13 mouse cellular contexts compared by ENCODE assay signal in genomic region chr16:55733751-55734150, GRCm38 (mm10).
A peak's percentile ranks its signal among the peaks of the same experiment; 100 is the strongest.
DNase-seq lines count a peak whose midpoint lies in the region; ATAC-seq and TF ChIP-seq lines count a peak whose summit lies in the region.
"Had no signal": no experiment of that assay in that cellular context is flagged by ENCODE, and none has a peak within 500 bp of the region (broad histone marks: within the 10 kb centered on the region; RNA-seq: fewer than 3 reads in every experiment).

No protein-coding gene starts in this region.

- no peak overlapping the region for H3K9ac ChIP-seq in embryonic facial prominence, embryonic 14.5 days (ENCODE audit: low read depth, low read length)
- H3K9ac ChIP-seq in midbrain, embryonic 14.5 days (replicated peaks; ENCODE audit: low read length), result no peak overlapping the region
- H3K9ac ChIP-seq: embryonic facial prominence, embryonic 13.5 days; heart, embryonic 13.5 days; limb, embryonic 13.5 days; stomach, embryonic 15.5 days had no signal

- no peaks in the 10 kb centered on the region for H3K79me3 ChIP-seq in C2C12 (ENCODE audit: low read depth)

- H3K79me2 ChIP-seq in C2C12 (ENCODE audit: control insufficient read depth, insufficient read depth), result no peaks in the 10 kb centered on the region

- H3K27ac ChIP-seq in embryonic facial prominence, embryonic 14.5 days (replicated peaks; ENCODE audit: low read depth, low read length), result no peak overlapping the region
- H3K27ac ChIP-seq in embryonic facial prominence, embryonic 10.5 days (replicated peaks), result no peak overlapping the region
- H3K27ac ChIP-seq in midbrain, embryonic 14.5 days (replicated peaks; ENCODE audit: low read depth, low read length), result no peak overlapping the region
- H3K27ac ChIP-seq: embryonic facial prominence, embryonic 13.5 days; heart, embryonic 13.5 days; limb, embryonic 13.5 days; stomach, embryonic 15.5 days had no signal

- no peak overlapping the region for H3K4me3 ChIP-seq in embryonic facial prominence, embryonic 14.5 days (ENCODE audit: low read depth, low read length)
- no peak overlapping the region for H3K4me3 ChIP-seq in embryonic facial prominence, embryonic 10.5 days
- H3K4me3 ChIP-seq in C2C12 (ENCODE audit: insufficient read depth, poor library complexity, severe bottlenecking), result no peak overlapping the region
- no peak overlapping the region for H3K4me3 ChIP-seq in midbrain, embryonic 14.5 days (replicated peaks; ENCODE audit: low read depth, low read length)
- H3K4me3 ChIP-seq: embryonic facial prominence, embryonic 13.5 days; heart, embryonic 13.5 days; limb, embryonic 13.5 days; stomach, embryonic 15.5 days had no signal

- H3K36me3 ChIP-seq in embryonic facial prominence, embryonic 14.5 days (ENCODE audit: control insufficient read depth, insufficient read depth, low read length), result no peaks in the 10 kb centered on the region
- H3K36me3 ChIP-seq in embryonic facial prominence, embryonic 10.5 days (replicated peaks), result no peaks in the 10 kb centered on the region
- no peaks in the 10 kb centered on the region for H3K36me3 ChIP-seq in C2C12 (ENCODE audit: control insufficient read depth, insufficient read depth)
- no peaks in the 10 kb centered on the region for H3K36me3 ChIP-seq in midbrain, embryonic 14.5 days (ENCODE audit: control insufficient read depth, insufficient read depth, low read length)
- H3K36me3 ChIP-seq: embryonic facial prominence, embryonic 13.5 days; heart, embryonic 13.5 days; limb, embryonic 13.5 days; stomach, embryonic 15.5 days had no signal

- peak; percentile 29 for DNase-seq in embryonic facial prominence, embryonic 14.5 days (ENCODE audit: low spot score)
- no peak for DNase-seq in embryonic facial prominence, embryonic 10.5 days (ENCODE audit: low spot score)
- DNase-seq in fat pad, adult 2 months (ENCODE audit: extremely low read depth, low read depth, low spot score), result peak; percentile 94
- peak; percentile 36 for DNase-seq in large intestine, adult 2 months (ENCODE audit: low read depth, low spot score)
- no peak for DNase-seq in frontal cortex, adult 2 months (ENCODE audit: extremely low spot score in 1 of 2, low spot score in 1 of 2)
- DNase-seq in midbrain, embryonic 14.5 days, result no peak
- DNase-seq in cerebellum, postnatal 10 days, result no peak
- DNase-seq: kidney, postnatal 14 days had no signal

- no peaks in the 10 kb centered on the region for H3K27me3 ChIP-seq in embryonic facial prominence, embryonic 14.5 days (replicated peaks; ENCODE audit: control insufficient read depth, insufficient read depth, low read length)
- H3K27me3 ChIP-seq in embryonic facial prominence, embryonic 10.5 days (replicated peaks; ENCODE audit: low read depth, poor library complexity, severe bottlenecking), result no peaks in the 10 kb centered on the region
- H3K27me3 ChIP-seq in C2C12 (ENCODE audit: control insufficient read depth, insufficient read depth, insufficient read length), result no peaks in the 10 kb centered on the region
- no peaks in the 10 kb centered on the region for H3K27me3 ChIP-seq in midbrain, embryonic 14.5 days (ENCODE audit: control insufficient read depth, insufficient read depth, low read length)
- H3K27me3 ChIP-seq: embryonic facial prominence, embryonic 13.5 days; heart, embryonic 13.5 days; limb, embryonic 13.5 days; stomach, embryonic 15.5 days had no signal

- H3K9me3 ChIP-seq in embryonic facial prominence, embryonic 14.5 days (ENCODE audit: control insufficient read depth, low read length), result no peaks in the 10 kb centered on the region
- no peaks in the 10 kb centered on the region for H3K9me3 ChIP-seq in embryonic facial prominence, embryonic 10.5 days
- H3K9me3 ChIP-seq in midbrain, embryonic 14.5 days (ENCODE audit: control insufficient read depth, low read length), result no peaks in the 10 kb centered on the region
- H3K9me3 ChIP-seq: embryonic facial prominence, embryonic 13.5 days; heart, embryonic 13.5 days; limb, embryonic 13.5 days; stomach, embryonic 15.5 days had no signal

- ATAC-seq in embryonic facial prominence, embryonic 14.5 days (ENCODE audit: low read depth), result no peak
- ATAC-seq in midbrain, embryonic 14.5 days (ENCODE audit: low FRiP score, low TSS enrichment), result no peak

- no peak overlapping the region for H3ac ChIP-seq in C2C12 (ENCODE audit: control insufficient read depth, insufficient read length, low read depth)

- no peak for TF ChIP-seq CTCF in C2C12 (IDR thresholded peaks at IDR 0.05; ENCODE audit: control insufficient read depth, insufficient read depth, insufficient read length)

- no peak overlapping the region for H3K4me2 ChIP-seq in embryonic facial prominence, embryonic 14.5 days (ENCODE audit: low read depth, low read length)
- H3K4me2 ChIP-seq in midbrain, embryonic 14.5 days (ENCODE audit: low read length), result no peak overlapping the region
- H3K4me2 ChIP-seq: embryonic facial prominence, embryonic 13.5 days; heart, embryonic 13.5 days; limb, embryonic 13.5 days; stomach, embryonic 15.5 days had no signal

- no peaks in the 10 kb centered on the region for H3K4me1 ChIP-seq in embryonic facial prominence, embryonic 14.5 days (ENCODE audit: control insufficient read depth, insufficient read depth, low read length)
- 0 out of 2 replicates have a peak, but pooled peaks cover 5% of the 10 kb centered on the region for H3K4me1 ChIP-seq in embryonic facial prominence, embryonic 10.5 days
- no peaks in the 10 kb centered on the region for H3K4me1 ChIP-seq in midbrain, embryonic 14.5 days (ENCODE audit: control insufficient read depth, insufficient read depth, low read length)
- H3K4me1 ChIP-seq: embryonic facial prominence, embryonic 13.5 days; stomach, embryonic 15.5 days had no signal

- WGBS in embryonic facial prominence, embryonic 14.5 days, result 70% methylated on average over 4 of the region's 4 CpGs
- 77% methylated on average over 4 of the region's 4 CpGs for WGBS in embryonic facial prominence, embryonic 10.5 days
- 40% methylated on average over 4 of the region's 4 CpGs for WGBS in large intestine, adult 2 months
- WGBS in midbrain, embryonic 14.5 days, result 79% methylated on average over 4 of the region's 4 CpGs

TF ChIP-seq in C2C12, 6 proteins besides CTCF, POLR2A, EP300 and RAD21:
- TF ChIP-seq MYOG (IDR thresholded peaks at IDR 0.05; ENCODE audit: control insufficient read depth, extremely low read depth, insufficient read length) (no peak), CEBPB (IDR thresholded peaks at IDR 0.05; ENCODE audit: low read depth) (peak; percentile 69), MYOD1 (IDR thresholded peaks at IDR 0.05; ENCODE audit: control insufficient read depth, insufficient read length, low read depth) (no peak)
TF ChIP-seq in C2C12: peak in this region for 1.

Comparison
In these comparisons a context has a peak if more than half of its experiments do, and no peak if none do; other contexts are left out.
1. DNase-seq: peak in embryonic facial prominence, embryonic 14.5 days (single experiment), fat pad, adult 2 months (single experiment) and large intestine, adult 2 months (single experiment); none in embryonic facial prominence, embryonic 10.5 days (single experiment), frontal cortex, adult 2 months (0 of 2), midbrain, embryonic 14.5 days (single experiment) and cerebellum, postnatal 10 days (0 of 2).